Mouse (Mus musculus): ENCODE results near the gene Ndufa11.

DNA sequence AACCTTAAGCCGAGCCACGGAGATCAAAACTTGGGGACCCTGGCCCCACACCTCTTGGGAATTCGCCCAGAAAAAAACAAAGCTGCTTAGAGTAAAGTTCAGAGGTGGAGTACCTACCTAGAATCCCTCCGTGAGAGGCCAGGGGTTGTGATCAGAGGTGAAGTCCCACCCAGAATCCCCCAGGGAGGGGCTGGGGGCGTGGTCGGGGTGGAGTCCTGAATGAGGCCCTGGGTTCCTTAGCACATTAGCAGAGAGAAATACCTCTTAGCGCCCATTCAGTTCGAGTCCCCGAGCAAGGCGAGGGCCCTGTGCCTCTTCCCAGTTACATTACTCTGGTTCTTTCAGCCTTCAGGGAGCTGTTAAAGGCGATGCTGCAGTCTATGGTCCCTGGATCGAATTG, 10.1 kb downstream of the Ndufa11 start:
- TF ChIP-seq CTCF (IDR thresholded peaks at IDR 0.05) (no peak), EP300 (IDR thresholded peaks at IDR 0.05) (no peak)

All from lung, postnatal 0 days (tissue).